Mouse (Mus musculus): Measurements from ENCODE around the gene Nckap5. TPM values are rescaled to one million over a fixed set of nuclear protein-coding genes. Genes with fewer than 3 reads are reported as not detected.

Gene Nckap5
- total RNA-seq, 1 experiment from 2014 or later: not detected

DNA sequence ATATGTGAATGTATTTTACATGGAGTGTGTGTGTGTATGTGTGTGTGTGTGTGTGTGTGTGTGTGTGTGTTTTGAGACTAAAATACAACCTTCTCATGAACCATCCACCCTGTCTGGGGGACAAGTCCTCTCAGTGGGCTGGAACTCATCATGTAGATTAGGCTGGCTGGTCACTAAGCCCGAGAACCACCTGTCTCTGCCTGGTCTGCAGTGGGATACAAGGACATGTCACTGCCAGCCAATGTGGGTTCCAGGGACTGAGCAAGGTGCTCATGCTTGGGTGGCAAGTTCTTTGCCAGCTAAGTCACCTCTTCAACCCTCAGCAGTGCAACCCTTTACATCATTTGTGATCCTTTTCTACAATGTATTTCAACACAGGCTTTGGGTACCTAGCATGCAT lies 313.2 kb downstream of the Nckap5 start:
- no peak for ATAC-seq (replicated peaks; ENCODE audit: insufficient number of reproducible peaks, low FRiP score, low TSS enrichment, poor library complexity, severe bottlenecking)

DNA sequence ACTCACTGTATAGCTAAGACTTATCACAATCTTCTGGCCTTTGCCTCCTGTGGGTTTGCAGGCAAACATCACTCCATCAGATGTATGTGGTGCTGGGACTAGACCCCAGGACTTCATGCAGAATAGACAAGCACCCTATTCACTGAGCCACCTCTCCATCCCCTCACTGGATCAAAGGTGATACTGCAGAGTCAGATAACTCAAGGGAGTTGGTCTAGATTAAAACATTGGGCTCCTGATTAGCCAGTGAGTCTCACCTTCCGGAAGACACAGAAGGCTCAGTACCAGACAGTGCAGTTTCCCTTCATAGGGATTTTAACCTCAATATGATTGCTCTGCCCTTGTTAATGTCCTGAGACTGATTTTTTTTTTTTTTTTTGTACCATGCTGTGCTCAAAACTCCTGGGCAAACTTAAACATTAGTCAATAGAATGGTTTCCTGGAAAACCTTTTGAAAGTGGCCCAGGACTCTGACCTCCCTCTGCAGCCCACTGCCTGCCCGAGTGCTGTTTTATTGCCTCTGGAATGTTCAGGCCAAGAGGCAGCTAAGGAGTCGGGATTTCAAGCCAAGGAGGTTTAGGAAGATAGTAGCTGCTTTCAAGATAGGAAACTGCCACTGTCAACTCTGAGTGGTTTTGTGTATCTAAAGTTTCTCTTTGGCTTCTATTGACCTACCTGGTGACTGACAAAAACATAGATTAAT lies 315.4 kb downstream of the Nckap5 start:
- ATAC-seq (replicated peaks; ENCODE audit: insufficient number of reproducible peaks, low FRiP score, low TSS enrichment, poor library complexity, severe bottlenecking): no peak

DNA sequence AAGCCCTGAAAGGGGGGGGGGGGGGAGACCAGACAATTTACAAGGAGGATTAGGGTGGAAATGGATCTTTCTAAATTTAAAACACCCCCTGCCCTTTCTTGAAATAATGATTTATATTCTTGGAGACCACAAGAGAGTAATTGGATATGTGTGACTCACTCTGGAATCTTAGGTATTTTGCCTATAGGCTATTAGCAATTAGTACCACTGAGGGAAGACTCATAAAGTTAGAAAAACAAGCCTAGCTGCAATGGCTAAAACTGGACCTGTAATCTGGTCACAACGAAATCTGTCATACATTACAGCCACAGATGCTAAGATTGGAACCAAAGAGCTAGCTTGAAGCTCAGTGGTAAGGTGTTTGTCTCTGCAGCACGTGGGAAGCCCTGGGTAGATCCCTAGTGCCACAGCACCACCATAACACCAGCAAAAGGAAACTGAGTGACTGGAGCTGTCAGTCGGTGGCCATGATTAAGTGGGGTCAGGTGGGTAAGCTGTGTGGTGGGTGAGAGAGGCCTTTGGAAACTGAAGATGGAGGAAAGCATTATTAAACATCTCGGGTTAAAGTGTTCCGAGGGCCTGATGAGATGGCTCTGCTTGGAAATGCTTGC lies 318.7 kb downstream of the Nckap5 start:
- ATAC-seq (replicated peaks; ENCODE audit: insufficient number of reproducible peaks, low FRiP score, low TSS enrichment, poor library complexity, severe bottlenecking): no peak

DNA sequence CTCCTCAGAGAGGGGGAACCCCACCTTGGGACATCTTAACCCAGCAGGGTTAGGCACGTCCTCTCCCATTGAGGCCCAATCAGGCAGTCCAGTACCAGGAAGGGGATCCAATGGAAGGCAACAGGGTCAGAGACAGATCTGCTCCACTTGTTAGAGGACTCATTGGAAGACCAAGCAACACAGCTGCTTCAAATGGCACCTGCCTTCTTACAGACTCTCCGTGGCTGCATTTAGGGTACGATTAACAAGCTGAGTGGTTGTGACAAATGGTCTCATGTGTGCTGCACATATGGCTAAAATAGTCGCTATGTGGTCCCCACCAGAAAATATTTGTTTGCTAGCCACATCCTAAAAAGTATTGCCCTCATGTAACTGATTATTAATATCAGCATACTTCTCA lies 325.9 kb downstream of the Nckap5 start:
- no peak for ATAC-seq (replicated peaks; ENCODE audit: insufficient number of reproducible peaks, low FRiP score, low TSS enrichment, poor library complexity, severe bottlenecking)

DNA sequence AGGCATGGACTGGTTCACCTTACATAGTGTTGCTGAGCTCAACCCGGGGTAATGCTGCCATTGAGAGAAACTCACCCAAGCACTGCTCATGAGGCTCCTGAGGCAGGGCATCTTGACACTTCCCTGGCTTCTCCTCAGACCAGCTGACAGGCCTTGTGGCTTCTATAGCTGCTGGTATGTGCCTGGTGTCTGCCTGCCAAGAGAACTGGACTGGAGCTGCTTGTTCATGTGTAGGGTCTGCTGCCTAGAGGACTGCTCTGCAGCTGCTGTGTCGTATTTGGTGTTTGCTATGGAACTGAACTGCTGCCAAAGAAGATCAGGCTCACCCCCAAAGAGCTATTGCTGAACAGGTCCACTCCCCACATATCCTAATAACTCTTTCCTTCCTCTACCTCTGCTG lies 327.9 kb downstream of the Nckap5 start:
- no peak for ATAC-seq (replicated peaks; ENCODE audit: insufficient number of reproducible peaks, low FRiP score, low TSS enrichment, poor library complexity, severe bottlenecking)

DNA sequence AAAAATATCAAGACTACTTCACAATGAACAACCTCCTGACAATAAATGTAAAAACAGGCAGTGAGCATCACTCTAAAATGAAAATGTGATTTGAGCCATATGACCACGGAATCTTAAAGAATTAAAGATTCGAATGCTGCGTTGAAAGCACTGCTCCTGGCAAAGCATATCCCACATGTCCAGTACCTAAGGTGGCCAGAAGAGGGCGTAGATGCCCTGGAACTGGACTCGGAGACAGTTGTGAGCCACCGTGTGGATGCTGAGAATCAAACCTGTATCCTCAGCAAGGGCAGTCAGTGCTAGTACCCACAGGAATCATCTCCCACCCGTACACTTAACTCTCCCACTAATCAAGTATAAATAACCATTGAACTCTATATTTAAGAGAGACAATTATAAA lies 333.9 kb downstream of the Nckap5 start:
- no peak for ATAC-seq (replicated peaks; ENCODE audit: insufficient number of reproducible peaks, low FRiP score, low TSS enrichment, poor library complexity, severe bottlenecking)

DNA sequence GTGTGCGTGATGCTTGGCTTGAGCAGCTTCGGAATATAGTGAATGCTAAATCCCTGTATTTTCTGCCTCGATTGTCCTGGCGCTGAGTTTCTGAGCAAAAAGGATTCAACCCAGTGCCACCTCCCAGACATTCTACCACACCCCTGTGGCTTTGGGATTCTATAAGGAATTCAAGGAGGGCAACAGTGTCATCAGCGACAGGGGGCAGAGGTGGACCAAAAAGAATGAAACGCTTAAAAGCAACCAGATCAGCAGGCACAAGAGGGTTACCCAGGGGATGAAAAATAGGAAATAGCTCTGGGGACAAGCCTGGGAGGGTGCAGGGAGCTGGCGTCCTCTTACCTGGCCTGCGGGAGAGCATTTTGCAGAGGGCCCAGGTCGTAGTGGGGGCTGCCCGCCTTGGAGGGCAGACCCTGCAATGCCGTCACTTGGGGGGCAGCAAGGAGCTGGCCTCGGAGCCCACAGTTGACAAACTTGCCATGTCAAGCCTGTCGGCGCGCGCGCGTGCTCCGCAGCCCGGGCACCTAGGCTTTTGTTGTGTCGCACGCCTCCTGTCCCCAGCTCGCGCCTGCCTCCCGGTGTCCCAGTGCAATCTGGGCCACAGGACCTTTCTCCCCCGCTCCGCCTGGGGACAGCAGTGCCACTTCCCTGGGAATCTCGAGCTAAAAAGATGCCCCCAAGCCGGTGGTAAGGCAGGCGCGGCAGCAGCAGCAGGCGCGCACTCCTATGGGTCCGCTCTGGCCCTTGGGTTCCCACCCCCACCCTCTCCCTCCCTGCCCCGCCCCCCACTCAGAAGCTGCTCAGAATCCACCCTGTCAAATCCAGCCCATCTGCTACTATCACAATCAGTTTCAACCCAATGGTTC lies 338.2 kb downstream of the Nckap5 start:
- no peak for ATAC-seq (replicated peaks; ENCODE audit: insufficient number of reproducible peaks, low FRiP score, low TSS enrichment, poor library complexity, severe bottlenecking)

DNA sequence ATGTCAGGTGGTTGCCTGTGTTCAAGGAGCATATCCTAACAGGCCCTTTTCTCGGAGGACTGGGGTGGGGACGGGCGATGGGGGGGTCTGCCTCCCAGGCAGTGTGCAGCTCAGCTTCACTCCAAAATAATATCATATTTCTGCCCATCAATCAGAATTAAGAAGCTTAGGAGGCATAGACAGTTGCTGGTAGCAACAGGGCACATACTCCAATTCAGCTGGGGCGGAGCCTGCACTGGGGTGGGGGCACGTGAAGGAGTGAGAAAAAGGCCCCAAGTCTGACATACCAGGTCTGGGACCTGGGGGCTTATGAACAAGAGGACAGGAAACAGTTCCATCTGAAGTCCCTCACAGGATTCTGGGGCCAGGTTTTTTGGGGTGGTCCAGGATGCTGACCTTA lies 339.2 kb downstream of the Nckap5 start:
- ATAC-seq (replicated peaks; ENCODE audit: insufficient number of reproducible peaks, low FRiP score, low TSS enrichment, poor library complexity, severe bottlenecking): no peak

DNA sequence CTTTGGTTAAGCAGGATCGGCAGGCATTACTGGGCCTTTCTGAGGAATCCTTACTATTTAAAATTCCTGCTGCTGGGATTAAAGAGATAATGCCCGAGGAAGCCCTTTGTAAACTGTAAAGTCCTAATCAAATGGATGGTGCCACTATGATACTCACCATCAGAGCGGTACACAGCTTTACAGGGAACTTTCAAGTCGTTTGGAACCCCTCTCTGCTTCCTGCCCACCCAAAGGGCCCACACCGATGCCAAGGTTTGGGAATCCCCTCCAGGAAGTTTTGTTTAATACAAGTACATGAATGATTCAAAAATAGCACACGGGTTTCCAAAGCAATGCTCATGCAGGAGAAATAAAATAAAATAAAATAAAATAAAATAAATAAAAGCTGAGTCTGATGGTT lies 340.3 kb downstream of the Nckap5 start:
- no peak for ATAC-seq (replicated peaks; ENCODE audit: insufficient number of reproducible peaks, low FRiP score, low TSS enrichment, poor library complexity, severe bottlenecking)

DNA sequence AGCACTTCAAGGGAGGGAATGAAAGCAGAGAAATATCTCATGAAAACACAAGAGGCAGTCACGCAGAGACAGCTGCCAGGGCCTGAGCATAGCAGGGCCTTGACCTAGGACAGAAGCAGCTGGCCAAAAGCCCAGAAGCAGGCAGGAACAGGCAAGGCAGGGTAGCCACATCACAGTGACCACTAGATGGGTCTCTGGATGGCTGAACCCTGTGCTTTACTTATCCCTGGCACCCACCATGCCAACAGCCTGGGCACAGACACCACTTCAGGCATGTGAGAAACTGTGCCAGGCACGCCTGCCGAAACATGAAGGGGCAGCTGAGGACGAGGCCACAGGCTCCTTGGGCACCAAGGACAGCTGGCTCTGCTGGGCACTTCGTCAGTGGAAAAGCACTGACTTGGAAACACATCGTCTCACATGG lies 345.9 kb downstream of the Nckap5 start:
- no peak for ATAC-seq (replicated peaks; ENCODE audit: insufficient number of reproducible peaks, low FRiP score, low TSS enrichment, poor library complexity, severe bottlenecking)

DNA sequence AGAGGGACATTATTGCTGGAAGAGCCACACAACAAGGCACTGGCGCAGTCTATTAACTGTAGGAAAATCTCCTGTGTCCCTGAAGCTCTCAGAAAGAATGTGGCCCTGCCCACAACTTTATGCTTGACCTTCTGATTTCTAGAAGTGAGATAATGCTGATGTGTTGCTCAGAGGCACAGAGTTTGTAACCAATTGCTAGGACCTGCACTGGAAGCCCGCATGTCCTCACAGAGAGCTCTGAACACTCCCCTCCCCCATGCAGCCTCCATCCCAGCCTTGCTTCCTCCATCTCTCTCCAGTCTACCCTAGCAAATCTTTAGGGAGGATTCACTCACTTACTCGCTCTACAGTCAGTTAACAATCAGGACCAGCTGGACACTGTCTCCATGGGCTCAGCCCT lies 346.9 kb downstream of the Nckap5 start:
- no peak for ATAC-seq (replicated peaks; ENCODE audit: insufficient number of reproducible peaks, low FRiP score, low TSS enrichment, poor library complexity, severe bottlenecking)

DNA sequence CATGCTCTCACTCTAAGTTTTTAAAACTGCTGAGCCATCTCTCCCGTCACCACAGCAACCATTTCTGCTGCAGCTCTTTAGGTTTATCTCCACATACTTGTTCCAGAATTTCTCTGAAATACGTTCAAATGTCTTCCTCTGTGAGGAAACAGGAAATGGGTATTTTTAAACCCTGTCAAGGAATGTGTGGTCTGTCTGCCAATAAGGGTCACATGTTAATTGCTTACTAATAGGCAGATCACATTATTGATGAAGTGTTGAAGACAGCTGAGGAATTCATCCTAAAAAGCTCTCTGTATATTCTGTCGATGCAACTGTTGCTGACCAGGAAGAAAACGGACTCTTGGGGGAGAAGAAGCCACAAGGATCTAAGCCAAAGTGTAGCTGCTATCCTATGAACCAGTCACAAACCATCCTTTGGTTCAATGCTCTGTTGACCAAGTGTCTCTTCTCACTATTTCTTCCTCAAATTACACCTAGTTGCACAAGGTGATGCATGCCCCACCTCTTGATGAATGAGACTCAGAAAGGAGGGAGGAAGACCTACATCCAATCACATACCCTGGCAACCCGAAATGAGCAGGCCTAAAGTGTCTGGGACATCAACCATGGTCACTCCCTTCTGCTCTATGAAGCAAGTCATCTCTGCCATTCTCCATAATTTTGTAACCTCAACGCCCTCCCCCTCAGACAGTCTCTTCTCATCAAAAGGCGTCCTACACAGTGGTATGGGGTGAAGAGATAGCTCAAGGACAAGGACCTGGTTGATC lies 349.0 kb downstream of the Nckap5 start:
- ATAC-seq (replicated peaks; ENCODE audit: insufficient number of reproducible peaks, low FRiP score, low TSS enrichment, poor library complexity, severe bottlenecking): no peak

DNA sequence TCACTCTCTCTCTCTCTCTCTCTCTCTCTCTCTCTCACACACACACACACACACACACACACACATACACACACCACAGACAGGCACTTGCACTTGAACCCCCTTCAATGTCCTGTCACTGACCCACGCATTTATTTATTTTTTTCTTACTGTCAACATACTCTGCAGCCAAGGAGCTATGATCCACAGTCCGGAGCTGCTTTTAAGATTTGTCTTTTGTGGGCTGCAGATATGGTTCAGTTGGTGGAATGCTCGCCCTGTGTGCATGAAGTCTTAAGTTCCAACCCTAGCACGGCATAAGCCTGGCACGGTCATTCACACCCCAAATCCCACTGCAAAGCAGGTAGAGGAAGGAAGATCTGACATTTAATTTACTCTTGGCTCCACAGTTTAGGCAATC lies 357.6 kb downstream of the Nckap5 start:
- no peak for ATAC-seq (replicated peaks; ENCODE audit: insufficient number of reproducible peaks, low FRiP score, low TSS enrichment, poor library complexity, severe bottlenecking)

DNA sequence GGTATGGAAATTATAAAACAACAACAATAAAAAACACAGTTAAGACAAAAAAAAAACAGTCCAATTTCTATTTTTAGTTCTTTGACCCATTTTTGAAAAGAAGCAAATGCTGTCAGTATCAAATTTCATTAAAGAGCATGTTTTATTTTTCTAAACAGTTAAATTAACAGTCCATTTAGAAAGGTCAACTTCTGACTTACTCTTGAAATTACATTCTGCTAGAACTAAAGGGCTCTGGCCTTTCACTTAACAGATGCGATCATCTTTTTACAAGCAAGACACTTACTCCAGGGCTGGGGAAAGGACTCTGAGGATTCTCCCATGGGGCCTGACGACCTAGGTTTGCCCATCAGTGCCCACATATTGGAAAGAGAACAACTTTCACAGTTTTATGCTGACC lies 359.2 kb downstream of the Nckap5 start:
- ATAC-seq (replicated peaks; ENCODE audit: insufficient number of reproducible peaks, low FRiP score, low TSS enrichment, poor library complexity, severe bottlenecking): no peak

DNA sequence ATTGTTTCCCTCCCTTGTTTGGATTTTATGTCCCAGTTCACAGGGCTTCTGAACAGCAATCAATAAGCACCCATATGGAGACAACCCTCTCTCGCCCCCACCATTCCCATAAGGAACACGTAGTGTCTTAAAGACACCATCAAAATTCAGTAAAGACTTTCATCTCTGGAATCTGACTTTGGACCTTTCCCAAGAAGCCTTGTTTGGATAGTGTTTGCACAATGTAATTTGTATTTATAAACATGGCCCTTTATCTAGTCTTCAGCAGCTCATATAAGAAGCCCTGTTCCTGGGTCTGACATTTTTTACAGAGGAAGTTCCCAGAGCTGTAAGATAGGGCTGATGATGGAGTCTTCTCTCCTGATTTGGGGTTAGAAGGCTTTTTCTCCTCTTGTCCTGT lies 359.7 kb downstream of the Nckap5 start:
- no peak for ATAC-seq (replicated peaks; ENCODE audit: insufficient number of reproducible peaks, low FRiP score, low TSS enrichment, poor library complexity, severe bottlenecking)

DNA sequence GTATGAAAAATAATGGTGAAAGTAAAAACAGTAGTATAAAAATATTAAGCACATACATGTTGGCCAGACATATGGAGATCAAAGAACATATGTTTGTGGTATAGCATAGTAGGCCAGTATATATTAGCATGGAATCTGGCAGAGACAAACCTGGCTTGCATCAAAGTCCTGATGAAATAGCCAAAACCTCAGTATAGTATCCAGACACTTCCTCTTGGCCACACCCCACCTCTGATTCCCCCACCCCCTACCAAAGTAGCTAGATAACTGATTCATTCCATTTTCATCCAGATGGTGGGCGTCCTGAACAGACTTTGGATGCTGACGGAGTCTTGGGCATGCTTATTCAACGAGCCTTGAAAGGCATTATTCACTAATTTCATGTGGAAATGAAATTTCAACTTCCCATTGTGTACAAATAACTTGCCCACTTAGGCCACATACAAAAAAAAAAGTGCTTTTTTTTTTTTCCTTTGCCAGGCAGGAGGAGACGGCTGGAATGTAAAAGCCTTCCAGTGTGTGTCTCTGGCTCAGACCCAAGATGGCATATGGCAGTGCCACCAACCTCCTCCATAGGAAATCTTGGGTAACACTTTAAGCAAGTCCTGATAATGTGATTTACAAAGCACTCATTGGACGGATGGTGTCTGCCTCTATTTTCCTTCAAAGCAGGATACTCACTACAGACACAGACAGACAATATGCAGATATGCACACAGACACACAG lies 360.6 kb downstream of the Nckap5 start:
- no peak for ATAC-seq (replicated peaks; ENCODE audit: insufficient number of reproducible peaks, low FRiP score, low TSS enrichment, poor library complexity, severe bottlenecking)

DNA sequence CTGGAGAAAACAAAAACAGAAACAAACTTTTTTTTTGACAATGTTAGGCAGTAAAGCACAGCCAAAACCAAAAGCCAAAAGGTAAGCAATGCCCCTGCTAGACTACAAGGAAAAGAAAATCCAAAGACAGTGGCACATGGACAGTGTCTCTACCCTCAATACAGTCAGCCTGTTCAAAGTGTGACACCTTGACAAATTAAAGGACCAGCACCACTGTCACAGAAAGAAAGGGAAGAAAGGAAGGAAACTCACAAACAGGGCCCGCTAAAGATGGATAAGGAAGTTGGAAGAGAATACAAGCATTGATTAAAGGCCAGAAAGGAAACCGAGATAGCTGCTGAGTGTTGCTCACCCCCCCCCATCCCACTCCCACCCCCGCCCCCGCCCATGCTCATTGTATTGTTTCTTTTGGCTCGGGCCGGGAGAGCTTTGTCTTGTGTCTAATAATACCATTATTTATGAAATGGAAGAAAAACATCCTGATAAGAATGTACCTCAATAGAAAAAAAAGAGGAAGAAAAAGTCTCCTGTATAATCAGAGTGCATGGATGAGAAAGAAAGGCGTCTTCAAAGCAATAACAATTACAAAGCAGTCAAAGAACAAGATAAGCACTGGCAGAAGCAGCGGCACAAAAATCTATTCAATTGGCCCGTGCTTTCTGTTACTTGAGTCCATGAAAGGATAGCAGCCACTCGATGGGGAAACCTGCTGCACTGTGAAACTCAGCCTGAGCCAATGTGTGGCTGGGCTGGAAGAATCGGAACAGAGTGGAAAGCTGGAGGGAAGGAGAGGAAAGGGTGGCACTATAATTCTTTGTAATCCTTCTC lies 368.9 kb downstream of the Nckap5 start:
- ATAC-seq (replicated peaks; ENCODE audit: insufficient number of reproducible peaks, low FRiP score, low TSS enrichment, poor library complexity, severe bottlenecking): no peak

DNA sequence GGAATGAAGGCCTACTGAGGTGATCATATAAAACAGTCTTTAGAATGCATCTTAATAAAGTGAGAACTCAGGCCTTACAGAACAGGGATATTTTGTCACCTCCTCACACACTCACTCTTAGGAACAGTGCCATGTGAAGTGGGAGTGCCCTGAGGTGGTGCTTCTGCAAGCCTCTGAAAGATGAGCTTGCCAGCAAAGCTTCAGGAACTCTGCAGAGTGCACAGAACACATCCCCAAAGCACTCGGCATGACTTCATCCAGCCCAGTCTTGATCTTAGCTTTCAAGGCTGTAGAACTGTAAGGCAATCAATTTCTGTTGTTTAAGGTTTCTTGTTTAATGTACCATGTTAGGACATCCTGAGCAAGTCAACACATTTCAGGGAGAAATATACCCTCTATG lies 372.9 kb downstream of the Nckap5 start:
- ATAC-seq (replicated peaks; ENCODE audit: insufficient number of reproducible peaks, low FRiP score, low TSS enrichment, poor library complexity, severe bottlenecking): no peak

All from monocyte, adult 5-6 weeks (primary cell).